8 mouse cellular contexts compared by ENCODE assay signal in the genomic region with DNA sequence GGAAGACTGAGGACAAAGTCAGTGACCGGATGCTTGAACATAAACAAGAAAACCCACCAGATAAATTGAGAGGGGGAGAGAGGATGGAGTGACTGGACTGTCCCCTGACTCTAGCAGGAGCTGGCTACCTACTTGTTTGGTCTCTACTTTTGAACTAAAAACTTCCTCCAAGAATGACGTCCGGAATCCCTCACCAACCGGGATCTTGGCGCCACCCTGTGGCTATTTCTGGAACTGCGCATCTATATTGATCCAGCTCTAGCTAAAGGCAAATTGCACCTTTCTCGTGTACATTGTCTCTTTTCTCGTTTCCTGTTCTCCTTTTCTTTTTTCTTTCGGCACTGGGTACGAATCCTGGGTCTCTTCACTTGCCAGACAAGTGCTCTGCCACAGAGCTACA. TPM values are rescaled to one million over a fixed set of nuclear protein-coding genes. Genes with fewer than 3 reads are reported as not detected.
DNase-seq lines count a peak whose midpoint lies in the region; ATAC-seq lines count a peak whose summit lies in the region.

No protein-coding gene starts in this region.

- no peaks in the 10 kb centered on the region for H3K9me3 ChIP-seq in heart, embryonic 16.5 days (replicated peaks; ENCODE audit: control insufficient read depth, low read length)

- no peaks in the 10 kb centered on the region for H3K36me3 ChIP-seq in heart, embryonic 16.5 days (ENCODE audit: control insufficient read depth, insufficient read depth)

- H3K4me2 ChIP-seq in heart, embryonic 16.5 days (ENCODE audit: low read depth, low read length) = no peak overlapping the region

- intact Hi-C loops in heart, postnatal 25 days (cut with DNase I) = loop anchor here (1.0 kb wide), 2 partner anchors 27 to 141 kb away; no protein-coding TSS in a partner anchor

- 8% methylated on average over 10 of the region's 10 CpGs for WGBS in heart, embryonic 16.5 days

- H3K4me3 ChIP-seq in heart, embryonic 16.5 days (ENCODE audit: low read length) = no peak overlapping the region

- DNase-seq in heart, adult 11 months = peak; percentile 95
- DNase-seq in heart, postnatal 25 days (ENCODE audit: low spot score) = no peak
- DNase-seq in adrenal gland, adult 2 months = peak; percentile 80
- DNase-seq in embryo, embryonic 11 days = peak; percentile 84
- peak; percentile 55 for DNase-seq in left cerebral cortex, adult 11 months (ENCODE audit: low spot score)
- DNase-seq in spleen, postnatal 4 days (ENCODE audit: low spot score in 2 of 2) = peak; percentile 81 to 96

- H3K9ac ChIP-seq in heart, embryonic 16.5 days (ENCODE audit: low read length) = no peak overlapping the region

- no peaks in the 10 kb centered on the region for H3K27me3 ChIP-seq in heart, embryonic 16.5 days (ENCODE audit: control insufficient read depth, insufficient read depth, low read length)

- H3K27ac ChIP-seq in heart, embryonic 16.5 days (ENCODE audit: low read length) = no peak overlapping the region

- 0 out of 2 replicates have a peak, but pooled peaks have one; percentile 34 for ATAC-seq in heart, embryonic 16.5 days (replicated peaks; ENCODE audit: extremely low read depth, insufficient read depth, low FRiP score)
- 0 out of 2 replicates have a peak, but pooled peaks have one; percentile 27 for ATAC-seq in megakaryocyte-erythroid progenitor cell, adult 5-6 weeks (replicated peaks; ENCODE audit: low FRiP score, low TSS enrichment, poor library complexity, severe bottlenecking)

- no peaks in the 10 kb centered on the region for H3K4me1 ChIP-seq in heart, embryonic 16.5 days (ENCODE audit: control insufficient read depth, insufficient read depth, low read length)

RNA-seq across cellular contexts. Expression of a gene that starts 28.4 kb away (rescaled TPM):
- 1 to 10 TPM; 2.5 to 4.0 TPM for total RNA-seq in heart, postnatal 25 days (2021)
- total RNA-seq in adrenal gland, adult 2 months (2021) = 10 to 100 TPM in 1 of 2 experiments, 1 to 10 TPM in 1; 1.7 to 14.7 TPM
- polyA plus RNA-seq in adrenal gland, adult 2 months (2012; rRNA removed) = 3.0 and 7.2 TPM in 2 replicates
- polyA plus RNA-seq in heart, embryonic 16.5 days (2015; fragmentation: Nextera tagmentation; extraction: Ambion mirVana) = 1.0 and 1.3 TPM in 2 replicates
- total RNA-seq in megakaryocyte-erythroid progenitor cell, adult 5-6 weeks (2014; fragmentation: Nextera tagmentation) = not detected in 2 replicates
- total RNA-seq in megakaryocyte-erythroid progenitor cell, adult 5-6 weeks (2017) = 0.28 TPM in 1 of 2 replicates, not detected in the other

RNA-seq across cellular contexts. Expression of a gene that starts 46.8 kb away (rescaled TPM):
- total RNA-seq in heart, postnatal 25 days (2021) = 1 to 10 TPM; 2.2 to 4.3 TPM
- total RNA-seq in adrenal gland, adult 2 months (2021) = 1 to 10 TPM; 4.4 to 7.5 TPM
- polyA plus RNA-seq in adrenal gland, adult 2 months (2012; rRNA removed) = 7.4 and 11.4 TPM in 2 replicates
- 0.64 and 1.5 TPM in 2 replicates for polyA plus RNA-seq in heart, embryonic 16.5 days (2015; fragmentation: Nextera tagmentation; extraction: Ambion mirVana)
- total RNA-seq in megakaryocyte-erythroid progenitor cell, adult 5-6 weeks (2014; fragmentation: Nextera tagmentation) = not detected in 2 replicates
- total RNA-seq in megakaryocyte-erythroid progenitor cell, adult 5-6 weeks (2017) = 3.9 TPM in 1 of 2 replicates, not detected in the other
